Mouse (Mus musculus): Measurements from ENCODE around the gene Kif1a.

GRCm38 (mm10) chr1:93006061-93006460 is 95.7 kb downstream of the Kif1a start, which contains the start of gene Aqp12:
- TF ChIP-seq CTCF (IDR thresholded peaks at IDR 0.05; ENCODE audit: low read depth): no peak
- TF ChIP-seq EP300 (IDR thresholded peaks at IDR 0.05; ENCODE audit: low read depth): no peak

Measured in heart, postnatal 0 days (tissue).